Mouse (Mus musculus): ENCODE results near the gene Dnmt1.
"Not testable (repeated sequence)": the region's sequence is repeated elsewhere in the genome, so short reads cannot be mapped to it uniquely, and the experiment has no call there.

Dnmt1 gene

GRCm38 (mm10) chr9:20959430-20959938 lies at the start of gene Dnmt1:
Gene Dnmt1 (minus strand): TSS chr9:20959888.
- DNase-seq (ENCODE audit: low read depth), result no peak

GRCm38 (mm10) chr9:21008007-21008406 lies 48.3 kb upstream of the Dnmt1 start:
- no peak for DNase-seq (ENCODE audit: low read depth)

GRCm38 (mm10) chr9:21007313-21007952 lies 47.7 kb upstream of the Dnmt1 start:
- no peak for DNase-seq (ENCODE audit: low read depth)

- DNase-seq (ENCODE audit: low read depth), result peak; percentile 46
These were observed 43.2 kb upstream of the Dnmt1 start, which contains the start of gene Mrpl4 for GRCm38 (mm10) chr9:21002627-21003551. Gene Mrpl4 (plus strand): TSS chr9:21002738.

- DNase-seq (ENCODE audit: low read depth), result no peak
These were observed 42.6 kb upstream of the Dnmt1 start for GRCm38 (mm10) chr9:21002270-21002626.

GRCm38 (mm10) chr9:21001651-21002200 lies 42.0 kb upstream of the Dnmt1 start:
- DNase-seq (ENCODE audit: low read depth), result no peak

GRCm38 (mm10) chr9:21000811-21001210 lies 41.1 kb upstream of the Dnmt1 start:
- DNase-seq (ENCODE audit: low read depth), result no peak

GRCm38 (mm10) chr9:20998337-20998736 lies 38.6 kb upstream of the Dnmt1 start:
- not testable (repeated sequence) for DNase-seq (ENCODE audit: low read depth)

- no peak for DNase-seq (ENCODE audit: low read depth)
These were observed 37.4 kb upstream of the Dnmt1 start for GRCm38 (mm10) chr9:20997065-20997464.

GRCm38 (mm10) chr9:20995069-20995468 lies 35.4 kb upstream of the Dnmt1 start:
- DNase-seq (ENCODE audit: low read depth), result no peak

- no peak for DNase-seq (ENCODE audit: low read depth)
These were observed 33.6 kb upstream of the Dnmt1 start for GRCm38 (mm10) chr9:20993165-20993898.

- DNase-seq (ENCODE audit: low read depth), result no peak
These were observed 31.9 kb upstream of the Dnmt1 start for GRCm38 (mm10) chr9:20991587-20991986.

GRCm38 (mm10) chr9:20990861-20991260 lies 31.2 kb upstream of the Dnmt1 start:
- DNase-seq (ENCODE audit: low read depth), result no peak

GRCm38 (mm10) chr9:20987953-20988352 lies 28.3 kb upstream of the Dnmt1 start:
- DNase-seq (ENCODE audit: low read depth), result no peak

GRCm38 (mm10) chr9:20986952-20987686 lies 27.4 kb upstream of the Dnmt1 start:
- no peak for DNase-seq (ENCODE audit: low read depth)

- DNase-seq (ENCODE audit: low read depth), result no peak
These were observed 23.5 kb upstream of the Dnmt1 start for GRCm38 (mm10) chr9:20983169-20983568.

GRCm38 (mm10) chr9:20982171-20982570 lies 22.5 kb upstream of the Dnmt1 start:
- no peak for DNase-seq (ENCODE audit: low read depth)

GRCm38 (mm10) chr9:20979769-20980168 lies 20.1 kb upstream of the Dnmt1 start:
- no peak for DNase-seq (ENCODE audit: low read depth)

GRCm38 (mm10) chr9:20979181-20979580 lies 19.5 kb upstream of the Dnmt1 start:
- DNase-seq (ENCODE audit: low read depth), result no peak

- DNase-seq (ENCODE audit: low read depth), result no peak
These were observed 18.9 kb upstream of the Dnmt1 start for GRCm38 (mm10) chr9:20978409-20979095.

Data from fibroblast of lung, adult 2 months (primary cell).